Mouse (Mus musculus) cerebellum, postnatal 10 days (tissue): ENCODE measurements around the gene Rasip1.
"Not testable (repeated sequence)": the region's sequence is repeated elsewhere in the genome, so short reads cannot be mapped to it uniquely, and the experiment has no call there.

Experiments used
- DNase-seq, 2 experiments: peaks; one replicate each; pipeline ENCODE4 v3.0.0; 2021; ENCODE audit warnings: mixed read lengths in 2 of 2

The Rasip1 gene

GRCm38 (mm10) chr7:45644872-45645590 lies 17.7 kb downstream of the Rasip1 start:
- DNase-seq, result no peak

DNA sequence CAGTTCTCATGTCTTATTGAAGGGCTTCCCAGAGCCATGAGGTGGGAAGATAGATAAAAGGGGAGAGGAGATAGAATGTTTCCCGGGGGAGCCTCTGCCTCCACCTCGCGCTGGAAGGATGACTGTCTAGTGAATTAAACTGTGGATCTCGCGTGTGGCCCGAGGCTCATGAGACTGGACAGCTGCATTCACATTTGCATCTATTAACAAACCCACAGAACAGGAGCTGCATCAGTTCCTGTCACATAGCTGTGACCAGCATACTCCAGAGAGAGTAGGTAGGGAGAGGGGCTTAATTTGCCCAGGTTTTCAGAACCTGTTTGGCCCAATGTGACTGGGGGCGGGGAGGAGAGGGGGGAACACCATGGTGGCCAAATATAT lies 18.3 kb downstream of the Rasip1 start:
- no peak for DNase-seq

GRCm38 (mm10) chr7:45646671-45647070 lies 19.4 kb downstream of the Rasip1 start:
- no peak for DNase-seq

- no peak for DNase-seq
These were observed 22.1 kb downstream of the Rasip1 start for GRCm38 (mm10) chr7:45649351-45649750.

- not testable (repeated sequence) for DNase-seq
These were observed 23.2 kb downstream of the Rasip1 start for GRCm38 (mm10) chr7:45650484-45650883.

GRCm38 (mm10) chr7:45654424-45655047 lies 27.2 kb downstream of the Rasip1 start:
- DNase-seq, result no peak

DNA sequence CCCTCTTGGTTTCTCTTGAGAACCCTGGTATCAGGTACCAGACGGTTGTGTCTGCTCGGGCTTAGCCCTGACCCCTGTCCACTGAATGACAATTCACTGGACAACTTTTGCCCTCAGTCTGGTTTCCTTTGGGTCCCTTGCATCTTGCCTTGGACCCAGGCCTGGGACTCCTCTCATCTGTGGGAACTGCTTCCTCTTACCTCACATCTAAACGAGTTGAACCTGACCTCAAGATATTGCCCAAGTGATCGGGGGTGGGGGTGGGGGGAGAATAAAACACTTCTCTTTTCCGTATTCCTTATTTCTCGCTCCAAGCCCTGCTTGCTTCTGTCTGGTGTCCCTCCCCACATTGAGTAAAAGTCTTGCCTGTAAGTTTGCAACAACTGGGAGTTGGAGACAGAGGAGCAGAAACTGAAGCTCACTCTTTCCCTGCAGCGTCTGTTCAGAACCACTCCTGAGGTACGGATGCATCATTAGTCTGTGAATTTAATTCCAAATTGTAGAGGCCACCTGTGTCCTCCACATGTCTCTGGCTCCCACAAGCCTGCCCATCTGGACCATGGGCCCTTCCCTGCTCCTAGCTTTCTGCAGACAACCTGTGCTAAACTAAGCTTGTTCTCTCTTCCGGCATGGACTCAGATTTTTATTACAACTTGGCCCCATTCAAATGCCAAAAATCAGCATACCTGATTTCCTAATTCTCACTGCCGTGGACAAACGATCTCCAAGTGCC lies 33.6 kb downstream of the Rasip1 start:
- DNase-seq, result no peak

DNA sequence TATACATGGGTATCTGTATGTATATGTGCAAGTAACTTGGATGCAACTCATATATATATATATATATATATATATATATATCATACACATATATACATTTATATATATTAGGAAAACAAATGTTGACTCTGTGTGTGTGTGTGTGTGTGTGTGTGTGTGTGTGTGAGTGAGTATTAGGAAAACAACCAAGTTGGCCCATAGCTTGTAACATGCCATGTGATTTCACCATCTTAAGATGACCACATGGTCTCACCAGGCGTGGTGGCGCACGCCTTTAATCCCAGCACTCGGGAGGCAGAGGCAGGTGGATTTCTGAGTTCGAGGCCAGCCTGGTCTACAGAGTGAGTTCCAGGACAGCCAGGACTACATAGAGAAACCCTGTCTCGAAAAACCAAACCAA lies 34.4 kb downstream of the Rasip1 start:
- not testable (repeated sequence) for DNase-seq

DNA sequence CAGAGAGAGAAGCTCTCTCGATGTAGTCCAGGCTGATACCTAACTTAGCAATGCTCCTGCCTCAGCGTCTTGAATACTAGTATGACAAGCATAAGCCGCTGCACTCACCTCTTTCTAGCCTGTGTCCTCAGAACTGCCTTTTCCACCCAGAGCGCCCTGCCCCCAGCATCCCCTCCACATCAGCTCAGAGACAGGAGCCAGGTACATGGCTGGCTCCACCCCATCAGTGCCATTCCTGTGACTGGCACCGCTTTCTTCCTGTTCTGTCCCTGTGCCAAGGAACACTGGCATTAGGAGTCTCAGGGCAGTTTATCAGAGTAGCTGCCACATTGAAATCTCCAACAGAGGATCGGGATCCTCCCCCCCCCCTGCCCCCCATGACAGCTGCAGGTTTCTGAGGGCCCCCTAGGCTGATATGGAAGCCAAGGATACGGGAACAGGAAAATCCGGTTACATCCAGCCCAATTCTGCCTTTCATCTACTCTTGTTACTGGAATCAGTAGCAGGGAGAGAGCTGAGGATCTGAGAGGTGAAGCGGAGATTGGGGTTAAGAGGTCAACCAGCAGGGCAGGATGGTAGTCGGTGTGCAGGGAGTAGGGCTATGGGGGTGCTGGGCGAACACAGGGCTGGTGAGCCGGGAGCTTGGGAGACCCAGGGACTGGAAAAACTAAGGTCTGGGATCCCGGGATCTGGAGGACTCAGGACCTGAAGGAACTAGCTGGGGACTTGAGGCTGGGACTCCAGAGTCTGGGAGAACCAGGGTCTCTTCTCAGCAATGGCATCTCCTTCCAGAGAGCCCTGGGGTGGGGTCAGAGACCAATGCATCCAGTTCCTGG lies 38.2 kb downstream of the Rasip1 start:
- no peak for DNase-seq

DNA sequence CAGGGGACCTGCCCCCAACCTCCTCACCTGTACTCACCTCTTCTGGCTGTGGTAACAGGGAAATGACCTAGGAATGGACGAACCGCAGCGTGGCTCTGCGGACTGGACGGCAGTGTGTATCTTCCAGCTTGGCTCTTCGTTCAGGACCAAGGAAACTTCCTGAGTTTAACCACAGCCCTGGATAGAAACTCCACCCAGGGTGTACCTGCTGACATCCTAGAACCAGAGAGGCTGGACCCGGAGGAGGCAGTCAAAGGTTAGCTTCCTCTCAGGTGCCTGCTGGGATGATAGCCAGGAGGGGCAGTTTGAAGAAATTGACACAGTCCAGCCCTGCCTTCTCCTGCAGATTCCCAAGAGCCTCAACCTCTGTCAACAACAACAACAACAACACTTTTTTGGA lies 38.9 kb downstream of the Rasip1 start, which contains the start of gene Fut2:
Fut2 (minus strand) TSS at position 234 of the 400 bp plus-strand sequence.
- no peak for DNase-seq

GRCm38 (mm10) chr7:45667761-45668160 lies 40.5 kb downstream of the Rasip1 start:
- DNase-seq, result peak in 1 of 2 experiments; percentile 35

DNA sequence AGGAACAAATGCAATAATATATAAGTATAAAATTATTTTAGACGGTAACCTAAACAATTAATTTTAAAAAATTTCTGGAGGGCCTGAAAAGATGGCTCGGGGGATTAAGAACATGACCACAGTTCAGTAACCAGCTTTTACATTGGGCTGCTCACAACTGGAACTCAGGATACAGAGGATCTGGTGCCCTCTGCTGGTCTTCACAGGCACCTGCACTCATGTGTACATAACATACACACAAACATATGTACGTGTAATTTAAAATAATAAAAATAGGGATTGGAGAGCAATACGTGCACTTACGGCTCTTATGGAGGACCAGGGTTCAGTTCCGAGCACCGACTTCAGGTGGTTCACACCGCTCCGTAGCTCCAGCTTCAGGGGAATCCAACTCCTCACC lies 41.6 kb downstream of the Rasip1 start:
- no peak for DNase-seq

DNA sequence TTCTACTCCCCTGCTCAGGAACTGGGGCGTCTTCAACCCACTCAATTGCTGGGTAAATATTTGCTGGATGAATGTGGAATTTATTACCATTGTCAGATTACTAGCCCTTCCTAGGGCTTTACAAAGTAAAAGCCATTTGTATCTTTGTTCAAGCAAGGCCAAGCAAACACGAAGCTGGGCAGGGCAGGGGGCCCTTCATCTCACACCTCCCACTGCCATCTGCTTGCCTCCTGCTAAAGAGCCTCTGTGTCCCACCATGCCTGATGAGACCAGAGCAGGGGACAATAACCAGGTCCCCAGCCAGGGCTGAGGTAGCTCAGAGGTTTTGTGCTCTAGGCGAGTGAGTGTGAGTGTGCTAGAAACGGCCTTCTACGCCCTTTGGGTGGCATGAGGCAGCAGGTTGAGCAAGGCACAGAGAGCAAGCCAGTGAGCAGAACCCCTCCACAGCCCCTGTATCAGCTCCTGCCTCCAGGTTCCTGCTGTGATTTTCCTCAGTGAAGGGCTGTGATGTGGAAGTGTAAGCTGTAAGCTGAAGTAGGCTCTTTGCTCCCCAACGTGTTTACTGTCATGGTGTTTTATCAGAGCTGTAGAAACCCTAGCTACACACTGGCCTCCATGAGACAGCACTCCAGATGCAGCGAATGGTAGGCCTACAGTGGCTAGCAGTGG lies 50.5 kb downstream of the Rasip1 start:
- no peak for DNase-seq

GRCm38 (mm10) chr7:45678513-45678912 lies 51.2 kb downstream of the Rasip1 start:
- no peak for DNase-seq

DNA sequence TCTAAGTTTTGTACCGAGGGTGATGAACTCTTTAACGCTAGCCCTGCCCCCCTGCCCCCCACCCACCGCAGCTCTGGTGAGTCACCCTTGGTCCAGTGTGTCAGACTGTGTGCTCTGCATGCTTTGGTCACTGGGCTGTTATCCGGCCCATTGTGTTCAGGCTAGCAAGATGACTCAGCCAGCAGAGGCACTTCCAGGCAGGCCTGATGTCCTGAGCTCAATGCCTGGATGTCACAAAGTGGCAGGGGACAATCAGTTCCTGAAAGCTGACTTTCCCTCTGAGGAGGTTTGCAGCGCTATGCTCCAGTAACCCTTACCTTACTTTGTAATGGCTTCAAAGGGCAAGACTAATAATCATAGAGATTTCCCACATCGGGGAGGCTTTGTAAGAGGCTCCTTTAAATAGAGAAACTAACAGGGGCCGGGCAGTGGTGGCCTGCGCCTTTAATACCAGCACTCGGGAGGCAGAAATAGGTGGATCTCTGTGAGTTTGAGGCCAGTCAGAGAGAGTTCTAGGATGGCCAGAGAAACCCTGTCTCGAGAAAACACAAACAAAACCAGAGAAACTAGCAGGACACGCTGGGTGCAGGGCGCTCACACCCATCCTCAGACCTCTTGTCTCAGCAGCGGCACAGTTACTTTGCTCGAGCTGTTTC lies 52.8 kb downstream of the Rasip1 start:
- no peak for DNase-seq

DNA sequence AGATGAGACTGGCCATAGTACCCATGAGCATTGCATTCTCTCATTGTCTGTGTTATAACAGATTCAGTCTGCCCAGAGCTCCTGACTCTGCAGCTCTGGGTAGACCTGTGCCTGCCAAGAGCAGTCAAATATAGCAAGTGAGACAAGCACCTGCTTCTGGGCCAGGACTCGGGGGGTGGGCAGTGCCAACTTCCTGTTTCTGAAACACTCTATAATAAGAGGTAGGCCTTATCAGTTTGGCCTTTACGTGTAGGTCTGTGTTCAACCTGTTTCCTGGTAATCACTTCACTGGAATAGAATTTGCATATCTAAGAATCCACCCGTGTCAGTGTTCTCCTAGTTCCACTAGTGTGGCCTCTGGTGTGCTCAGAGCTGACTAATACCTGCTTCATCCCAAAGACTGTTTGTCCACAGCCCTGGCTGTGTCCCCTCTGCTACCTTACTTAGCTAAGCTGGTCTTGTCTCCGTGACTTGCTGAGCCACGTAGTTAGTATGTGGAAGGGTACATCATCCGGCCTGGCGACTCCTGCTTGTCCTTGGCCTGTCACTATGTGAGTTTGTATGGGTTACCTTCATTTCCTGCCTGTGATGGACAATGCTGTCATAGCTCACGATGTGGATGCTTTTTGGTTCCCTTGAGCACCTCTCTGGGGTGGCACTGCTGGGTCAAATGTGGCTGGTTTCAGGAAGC lies 53.9 kb downstream of the Rasip1 start:
- peak; percentile 41 to 45 for DNase-seq

- DNase-seq, result peak; percentile 96 to 98
These were observed 55.1 kb downstream of the Rasip1 start for GRCm38 (mm10) chr7:45682144-45683126.

DNA sequence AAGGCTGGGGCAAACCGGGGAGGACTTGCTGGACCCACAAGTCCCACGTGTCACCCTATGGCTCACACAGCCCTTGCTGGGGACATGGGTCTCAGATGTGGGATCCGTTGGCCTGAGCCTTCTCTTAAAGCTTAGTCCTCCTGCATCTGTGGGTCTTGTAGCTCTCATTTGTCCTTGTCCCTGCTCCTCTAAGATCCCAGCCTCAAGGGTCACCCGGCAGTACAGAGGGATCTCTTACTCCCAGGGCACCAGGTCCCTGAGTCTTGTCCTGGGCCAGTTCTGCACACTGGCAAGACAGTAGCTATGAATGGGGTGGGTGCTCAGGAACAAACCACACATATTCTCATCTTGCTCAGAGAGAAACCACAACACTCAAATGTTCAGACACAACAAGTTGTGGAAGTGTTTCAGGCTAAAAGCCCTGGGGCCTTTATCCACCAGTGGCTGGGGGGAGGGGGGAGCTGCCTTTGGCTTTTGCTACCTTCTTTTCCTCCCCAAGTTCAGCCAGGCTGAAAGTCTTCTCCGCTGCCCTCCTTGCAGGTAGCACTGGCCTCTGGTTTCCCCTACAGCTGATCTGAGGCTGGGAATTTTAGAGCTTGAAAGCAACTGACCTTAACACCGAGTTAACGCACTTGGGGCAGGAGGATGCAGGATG lies 56.2 kb downstream of the Rasip1 start, which contains the start of gene Ntn5:
Ntn5 (plus strand) TSS at position 627 of the 655 bp plus-strand sequence.
- DNase-seq, result no peak

DNA sequence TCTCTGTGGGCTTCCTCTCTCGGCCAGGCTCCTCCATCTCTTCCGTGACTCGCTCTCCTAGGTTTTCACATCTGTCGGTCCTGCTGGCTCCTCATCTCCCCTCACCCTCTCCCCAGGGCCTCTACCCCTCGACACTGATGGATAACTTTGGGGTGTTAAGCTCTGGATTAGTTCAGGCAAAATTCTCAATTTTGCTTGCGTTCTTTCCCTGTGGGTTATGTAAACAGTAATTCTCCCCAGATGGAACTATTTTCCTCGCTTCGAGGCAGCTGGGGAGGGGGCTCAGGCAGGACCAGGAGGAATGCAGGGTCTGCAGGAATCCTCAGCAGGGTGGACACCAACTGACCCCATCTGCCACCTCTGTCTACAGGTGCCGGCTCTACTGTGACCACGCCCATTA lies 58.5 kb downstream of the Rasip1 start:
- DNase-seq, result no peak
